Mouse (Mus musculus): Measurements from ENCODE around the gene Olfr33. TPM values are rescaled to one million over a fixed set of nuclear protein-coding genes. Genes with fewer than 3 reads are reported as not detected.

Gene Olfr33
- polyA plus RNA-seq (2011; ENCODE audit: insufficient read depth, insufficient read length, low replicate concordance, missing spikeins), result not detected in 2 replicates

GRCm38 (mm10) chr7:102718970-102719369 is at the start of gene Olfr33:
Olfr33 (minus strand) TSS chr7:102719070.
- WGBS, result 36% methylated on average over 1 of the region's 1 CpGs
- TF ChIP-seq CTCF (IDR thresholded peaks at IDR 0.05; ENCODE audit: control insufficient read depth, insufficient read depth, low read length) (no peak), POLR2A (IDR thresholded peaks at IDR 0.05; ENCODE audit: borderline replicate concordance, control insufficient read depth, low read depth, low read length) (no peak)
- H3K27ac ChIP-seq (ENCODE audit: control insufficient read depth, insufficient read depth, low read depth, low read length, poor library complexity), result no peak within 1 kb of the TSS
- no peaks in the 10 kb centered on the region; the same call in 1 of the 2 replicates for H3K4me1 ChIP-seq (ENCODE audit: control insufficient read depth, insufficient read depth, low read length)
- no peak within 1 kb of the TSS for H3K4me3 ChIP-seq (replicated peaks; ENCODE audit: control insufficient read depth, low read depth, low read length)

- WGBS, result 83% methylated on average over 4 of the region's 4 CpGs
- Histone ChIP-seq H3K4me1 (ENCODE audit: control insufficient read depth, insufficient read depth, low read length) (no peaks in the 10 kb centered on the region), H3K27ac (ENCODE audit: control insufficient read depth, insufficient read depth, low read depth, low read length, poor library complexity) (no peak within 1 kb of the TSS), H3K4me3 (replicated peaks; ENCODE audit: control insufficient read depth, low read depth, low read length) (no peak within 1 kb of the TSS)
- TF ChIP-seq POLR2A (IDR thresholded peaks at IDR 0.05; ENCODE audit: borderline replicate concordance, control insufficient read depth, low read depth, low read length) (no peak), CTCF (IDR thresholded peaks at IDR 0.05; ENCODE audit: control insufficient read depth, insufficient read depth, low read length) (no peak)
Observed at GRCm38 (mm10) chr7:102759266-102759665, 40.4 kb upstream of the Olfr33 start, which contains the start of the genes Olfr560 and Olfr78. Olfr560 (minus strand) TSS chr7:102759366. Olfr78 (minus strand) TSS chr7:102759471.

DNA sequence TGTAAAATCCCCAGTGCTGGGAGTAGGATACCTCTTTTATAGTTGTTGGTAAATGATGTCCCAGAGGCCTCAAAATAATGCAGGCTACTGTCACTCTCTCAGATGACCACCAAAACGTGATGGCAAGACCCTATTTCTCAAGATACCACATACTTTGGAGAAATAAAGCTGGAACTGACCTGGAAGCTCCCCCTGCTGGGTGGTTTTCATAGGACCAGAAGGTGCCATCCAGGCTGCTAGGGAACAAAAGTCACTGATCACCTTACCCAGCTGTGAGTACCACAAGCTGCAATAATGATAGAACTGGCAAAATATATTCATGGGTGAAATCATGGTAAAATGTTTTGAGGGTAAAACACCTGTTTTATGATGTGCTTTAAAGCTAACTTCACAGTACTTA is 33.2 kb upstream of the Olfr33 start:
- Histone ChIP-seq H3K27ac (ENCODE audit: control insufficient read depth, insufficient read depth, low read depth, low read length, poor library complexity) (no peak overlapping the region), H3K4me1 (ENCODE audit: control insufficient read depth, insufficient read depth, low read length) (no peaks in the 10 kb centered on the region), H3K4me3 (replicated peaks; ENCODE audit: control insufficient read depth, low read depth, low read length) (no peak overlapping the region)
- TF ChIP-seq CTCF (IDR thresholded peaks at IDR 0.05; ENCODE audit: control insufficient read depth, insufficient read depth, low read length) (no peak), POLR2A (IDR thresholded peaks at IDR 0.05; ENCODE audit: borderline replicate concordance, control insufficient read depth, low read depth, low read length) (no peak)
- WGBS, result 3% methylated on average over 1 of the region's 1 CpGs

DNA sequence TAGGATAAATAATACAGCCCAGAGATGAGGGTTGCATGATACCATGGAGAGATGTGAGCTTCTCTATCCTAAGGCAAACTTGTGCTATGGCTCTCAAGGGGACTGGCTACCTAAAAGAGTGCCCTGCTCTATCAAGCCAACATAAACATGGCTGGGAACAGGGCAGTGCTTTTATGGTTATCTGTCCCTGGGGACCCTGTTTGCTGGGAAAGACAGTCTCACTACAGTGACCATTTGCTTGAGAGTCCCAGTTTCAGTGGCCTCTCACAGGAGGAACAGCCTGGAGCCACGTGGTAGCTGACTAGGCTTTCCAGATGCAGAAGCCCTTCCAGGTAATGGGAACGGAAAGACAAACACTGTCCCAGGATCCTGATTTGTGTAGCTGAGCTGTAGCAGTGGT is 18.8 kb upstream of the Olfr33 start:
- no peaks in the 10 kb centered on the region for H3K4me1 ChIP-seq (ENCODE audit: control insufficient read depth, insufficient read depth, low read length)
- WGBS, result 56% methylated on average over 2 of the region's 2 CpGs
- TF ChIP-seq CTCF (IDR thresholded peaks at IDR 0.05; ENCODE audit: control insufficient read depth, insufficient read depth, low read length), result no peak
- H3K4me3 ChIP-seq (replicated peaks; ENCODE audit: control insufficient read depth, low read depth, low read length), result no peak overlapping the region
- no peak overlapping the region for H3K27ac ChIP-seq (ENCODE audit: control insufficient read depth, insufficient read depth, low read depth, low read length, poor library complexity)

DNA sequence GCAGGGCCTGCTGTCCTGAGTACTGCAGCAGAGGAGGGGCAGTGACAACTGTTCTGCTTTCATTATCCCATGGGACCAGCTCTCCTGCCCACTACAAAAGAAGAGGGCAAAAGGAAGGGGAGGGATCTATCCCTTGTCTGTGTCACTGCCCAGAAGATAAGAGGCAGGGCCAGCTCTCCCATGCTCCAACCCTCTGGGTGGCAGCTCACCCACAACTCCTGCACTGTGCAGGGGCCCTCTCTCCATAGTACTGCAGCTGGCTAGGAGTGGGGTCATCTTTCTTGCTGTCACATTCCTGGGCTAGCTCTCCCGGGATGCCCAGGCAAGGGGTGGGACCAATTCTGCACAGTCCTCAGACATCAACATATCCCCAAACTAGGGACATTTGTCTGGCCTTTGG is 14.9 kb upstream of the Olfr33 start:
- TF ChIP-seq POLR2A (IDR thresholded peaks at IDR 0.05; ENCODE audit: borderline replicate concordance, control insufficient read depth, low read depth, low read length), result no peak
- H3K4me3 ChIP-seq (replicated peaks; ENCODE audit: control insufficient read depth, low read depth, low read length), result no peak overlapping the region
- H3K27ac ChIP-seq (ENCODE audit: control insufficient read depth, insufficient read depth, low read depth, low read length, poor library complexity), result no peak overlapping the region
- 52% methylated on average over 1 of the region's 1 CpGs for WGBS
- no peaks in the 10 kb centered on the region for H3K4me1 ChIP-seq (ENCODE audit: control insufficient read depth, insufficient read depth, low read length)

GRCm38 (mm10) chr7:102727391-102727790 is 8.5 kb upstream of the Olfr33 start, which contains the start of gene Olfr559:
Olfr559 (minus strand) TSS chr7:102727491.
- no peak for TF ChIP-seq POLR2A (IDR thresholded peaks at IDR 0.05; ENCODE audit: borderline replicate concordance, control insufficient read depth, low read depth, low read length)
- no peak for TF ChIP-seq CTCF (IDR thresholded peaks at IDR 0.05; ENCODE audit: control insufficient read depth, insufficient read depth, low read length)
- Histone ChIP-seq H3K27ac (ENCODE audit: control insufficient read depth, insufficient read depth, low read depth, low read length, poor library complexity) (no peak within 1 kb of the TSS), H3K4me3 (replicated peaks; ENCODE audit: control insufficient read depth, low read depth, low read length) (no peak within 1 kb of the TSS)

GRCm38 (mm10) chr7:102701915-102702314 is 17.0 kb downstream of the Olfr33 start, which contains the start of gene Olfr558:
Olfr558 (plus strand) TSS chr7:102702215.
- TF ChIP-seq CTCF (IDR thresholded peaks at IDR 0.05; ENCODE audit: control insufficient read depth, insufficient read depth, low read length) (no peak), POLR2A (IDR thresholded peaks at IDR 0.05; ENCODE audit: borderline replicate concordance, control insufficient read depth, low read depth, low read length) (no peak)
- Histone ChIP-seq H3K4me1 (ENCODE audit: control insufficient read depth, insufficient read depth, low read length) (no peaks in the 10 kb centered on the region), H3K4me3 (replicated peaks; ENCODE audit: control insufficient read depth, low read depth, low read length) (no peak within 1 kb of the TSS), H3K27ac (ENCODE audit: control insufficient read depth, insufficient read depth, low read depth, low read length, poor library complexity) (no peak within 1 kb of the TSS)

More at GRCm38 (mm10) chr7:102727391-102727790, 8.5 kb upstream of the Olfr33 start, which contains the start of gene Olfr559:
- H3K4me1 ChIP-seq (ENCODE audit: control insufficient read depth, insufficient read depth, low read length), result no peaks in the 10 kb centered on the region

DNA sequence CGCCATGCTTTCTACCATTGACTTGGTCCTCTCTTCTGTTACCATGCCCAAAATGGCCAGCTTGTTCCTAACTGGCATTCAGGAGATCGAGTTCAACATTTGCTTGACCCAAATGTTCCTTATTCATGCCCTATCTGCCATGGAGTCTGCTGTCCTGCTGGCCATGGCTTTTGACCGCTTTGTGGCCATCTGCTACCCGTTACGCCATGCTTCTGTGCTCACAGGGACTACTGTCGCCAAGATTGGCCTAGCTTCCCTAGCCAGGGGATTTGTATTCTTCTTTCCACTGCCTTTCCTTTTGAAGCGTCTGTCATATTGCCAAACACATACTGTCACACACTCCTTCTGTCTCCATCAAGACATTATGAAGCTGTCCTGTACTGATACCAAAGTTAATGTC is 20.4 kb downstream of the Olfr33 start:
- no peak for TF ChIP-seq CTCF (IDR thresholded peaks at IDR 0.05; ENCODE audit: control insufficient read depth, insufficient read depth, low read length)
- TF ChIP-seq POLR2A (IDR thresholded peaks at IDR 0.05; ENCODE audit: borderline replicate concordance, control insufficient read depth, low read depth, low read length), result no peak
- H3K4me1 ChIP-seq (ENCODE audit: control insufficient read depth, insufficient read depth, low read length), result no peaks in the 10 kb centered on the region
- WGBS, result 82% methylated on average over 7 of the region's 7 CpGs
- H3K27ac ChIP-seq (ENCODE audit: control insufficient read depth, insufficient read depth, low read depth, low read length, poor library complexity), result no peak overlapping the region
- H3K4me3 ChIP-seq (replicated peaks; ENCODE audit: control insufficient read depth, low read depth, low read length), result no peak overlapping the region
